In the genomic region with DNA sequence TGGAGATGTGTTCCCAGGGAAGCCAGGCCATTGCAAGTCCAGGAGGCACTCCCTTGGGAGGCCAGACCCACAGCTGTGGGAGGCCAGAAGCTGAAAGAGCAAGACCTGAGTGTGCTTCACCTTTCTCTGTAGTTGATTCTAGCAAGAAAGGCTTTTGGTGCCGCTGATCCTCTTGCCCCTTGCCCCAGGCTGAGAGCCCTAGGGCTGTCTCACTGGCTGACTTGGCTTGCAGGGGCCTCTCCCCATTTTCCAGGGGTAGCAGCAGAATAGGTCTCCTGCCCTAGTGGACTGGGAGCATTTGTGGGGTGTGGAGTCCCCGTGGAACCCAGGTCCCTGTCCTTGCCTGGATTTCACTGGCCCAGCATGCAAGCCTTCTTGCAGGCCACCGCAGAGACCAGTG, we compare ENCODE assay signal across 8 mouse cellular contexts. TPM values are rescaled to one million over a fixed set of nuclear protein-coding genes. Genes with fewer than 3 reads are reported as not detected.
DNase-seq lines count a peak whose midpoint lies in the region; ATAC-seq lines count a peak whose summit lies in the region.

No protein-coding gene starts in this region.

- 16% methylated on average over 3 of the region's 3 CpGs for WGBS in kidney, embryonic 15.5 days
- WGBS in embryonic facial prominence, embryonic 13.5 days = 21% methylated on average over 3 of the region's 3 CpGs
- WGBS in hindbrain, embryonic 14.5 days = 23% methylated on average over 3 of the region's 3 CpGs
- WGBS in midbrain, embryonic 14.5 days = 11% methylated on average over 3 of the region's 3 CpGs

- 0 out of 2 replicates have a peak, but pooled peaks have one; percentile 29 for ATAC-seq in kidney, embryonic 15.5 days (replicated peaks; ENCODE audit: low FRiP score)
- no peak for ATAC-seq in embryonic facial prominence, embryonic 13.5 days (ENCODE audit: insufficient number of reproducible peaks, insufficient read depth, low FRiP score, low TSS enrichment, low read depth)
- ATAC-seq in hindbrain, embryonic 14.5 days (ENCODE audit: low FRiP score) = 0 out of 2 replicates have a peak, but pooled peaks have one; percentile 1
- ATAC-seq in midbrain, embryonic 14.5 days (ENCODE audit: low FRiP score, low TSS enrichment) = no peak
- no peak for ATAC-seq in inflammation-experienced regulatory T-cells, adult 6 months

- peak overlapping the region; percentile 38 for H3K4me3 ChIP-seq in kidney, embryonic 15.5 days (replicated peaks)
- peak overlapping the region; percentile 49 for H3K4me3 ChIP-seq in embryonic facial prominence, embryonic 13.5 days
- H3K4me3 ChIP-seq in hindbrain, embryonic 14.5 days (replicated peaks; ENCODE audit: low read length) = peak overlapping the region; percentile 37
- peak overlapping the region; percentile 40 for H3K4me3 ChIP-seq in midbrain, embryonic 14.5 days (replicated peaks; ENCODE audit: low read depth, low read length)

- no peaks in the 10 kb centered on the region for H3K36me3 ChIP-seq in kidney, embryonic 15.5 days
- no peaks in the 10 kb centered on the region for H3K36me3 ChIP-seq in embryonic facial prominence, embryonic 13.5 days
- H3K36me3 ChIP-seq in hindbrain, embryonic 14.5 days (replicated peaks; ENCODE audit: control insufficient read depth, insufficient read depth) = no peaks in the 10 kb centered on the region
- H3K36me3 ChIP-seq in midbrain, embryonic 14.5 days (ENCODE audit: control insufficient read depth, insufficient read depth, low read length) = no peaks in the 10 kb centered on the region

- peak overlapping the region; percentile 70 for H3K4me2 ChIP-seq in kidney, embryonic 15.5 days
- peak overlapping the region; percentile 80 for H3K4me2 ChIP-seq in embryonic facial prominence, embryonic 13.5 days
- peak overlapping the region; percentile 66 for H3K4me2 ChIP-seq in hindbrain, embryonic 14.5 days (replicated peaks)
- H3K4me2 ChIP-seq in midbrain, embryonic 14.5 days (ENCODE audit: low read length) = peak overlapping the region; percentile 82

- H3K4me1 ChIP-seq in kidney, embryonic 15.5 days = peaks cover 44% of the 10 kb centered on the region
- peaks cover 40% of the 10 kb centered on the region for H3K4me1 ChIP-seq in embryonic facial prominence, embryonic 13.5 days
- peaks cover 17% of the 10 kb centered on the region for H3K4me1 ChIP-seq in hindbrain, embryonic 14.5 days (replicated peaks; ENCODE audit: control insufficient read depth, insufficient read depth, low read length)
- H3K4me1 ChIP-seq in midbrain, embryonic 14.5 days (ENCODE audit: control insufficient read depth, insufficient read depth, low read length) = peaks cover 25% of the 10 kb centered on the region

- H3K9ac ChIP-seq in kidney, embryonic 15.5 days = peak overlapping the region; percentile 40; the same call in 1 of the 2 replicates
- H3K9ac ChIP-seq in embryonic facial prominence, embryonic 13.5 days = peak overlapping the region; percentile 74
- H3K9ac ChIP-seq in hindbrain, embryonic 14.5 days = peak overlapping the region; percentile 69
- peak overlapping the region; percentile 70 for H3K9ac ChIP-seq in midbrain, embryonic 14.5 days (replicated peaks; ENCODE audit: low read length)

- peaks cover 33% of the 10 kb centered on the region for H3K27me3 ChIP-seq in kidney, embryonic 15.5 days
- peaks cover 17% of the 10 kb centered on the region for H3K27me3 ChIP-seq in embryonic facial prominence, embryonic 13.5 days
- H3K27me3 ChIP-seq in hindbrain, embryonic 14.5 days (ENCODE audit: control insufficient read depth, insufficient read depth, low read length) = peaks cover 5% of the 10 kb centered on the region; the same call in 1 of the 2 replicates
- H3K27me3 ChIP-seq in midbrain, embryonic 14.5 days (ENCODE audit: control insufficient read depth, insufficient read depth, low read length) = 0 out of 2 replicates have a peak, but pooled peaks cover 4% of the 10 kb centered on the region

- 0 out of 2 replicates have a peak overlapping the region, but pooled peaks have one; percentile 3 for H3K27ac ChIP-seq in kidney, embryonic 15.5 days
- H3K27ac ChIP-seq in embryonic facial prominence, embryonic 13.5 days = peak overlapping the region; percentile 51
- peak overlapping the region; percentile 86 for H3K27ac ChIP-seq in hindbrain, embryonic 14.5 days
- peak overlapping the region; percentile 87 for H3K27ac ChIP-seq in midbrain, embryonic 14.5 days (replicated peaks; ENCODE audit: low read depth, low read length)

- no peak for DNase-seq in kidney, adult 18-20 months
- no peak for DNase-seq in hindbrain, embryonic 14.5 days (ENCODE audit: low spot score)
- DNase-seq in midbrain, embryonic 14.5 days = peak; percentile 32
- no peak for DNase-seq in kidney, adult 8-10 months
- DNase-seq in urinary bladder, postnatal 14 days (ENCODE audit: low spot score) = no peak

- H3K9me3 ChIP-seq in kidney, embryonic 15.5 days (replicated peaks) = no peaks in the 10 kb centered on the region
- H3K9me3 ChIP-seq in embryonic facial prominence, embryonic 13.5 days = no peaks in the 10 kb centered on the region
- no peaks in the 10 kb centered on the region for H3K9me3 ChIP-seq in hindbrain, embryonic 14.5 days (ENCODE audit: control insufficient read depth, low read length)
- H3K9me3 ChIP-seq in midbrain, embryonic 14.5 days (ENCODE audit: control insufficient read depth, low read length) = no peaks in the 10 kb centered on the region

RNA-seq across cellular contexts. Expression of gene Myl7, which starts 2.7 kb away (rescaled TPM):
- polyA plus RNA-seq in kidney, embryonic 15.5 days (2015; fragmentation: Nextera tagmentation; extraction: Ambion mirVana) = 3.9 and 5.8 TPM in 2 replicates
- polyA plus RNA-seq in embryonic facial prominence, embryonic 13.5 days (2015; fragmentation: Nextera tagmentation; extraction: Ambion mirVana) = 1.3 and 10.3 TPM in 2 replicates
- polyA plus RNA-seq in hindbrain, embryonic 14.5 days (2014; fragmentation: Nextera tagmentation; extraction: Ambion mirVana) = not detected in 2 replicates
- not detected in 2 replicates for polyA plus RNA-seq in midbrain, embryonic 14.5 days (2014; fragmentation: Nextera tagmentation; extraction: Ambion mirVana)
- not detected for polyA plus RNA-seq in inflammation-experienced regulatory T-cells, adult 6 months (2017; shearing (Covaris generic))

RNA-seq across cellular contexts. Expression of gene Pold2, which starts 23.2 kb away (rescaled TPM):
- 133 and 141 TPM in 2 replicates for polyA plus RNA-seq in kidney, embryonic 15.5 days (2015; fragmentation: Nextera tagmentation; extraction: Ambion mirVana)
- 110 and 138 TPM in 2 replicates for polyA plus RNA-seq in embryonic facial prominence, embryonic 13.5 days (2015; fragmentation: Nextera tagmentation; extraction: Ambion mirVana)
- polyA plus RNA-seq in hindbrain, embryonic 14.5 days (2014; fragmentation: Nextera tagmentation; extraction: Ambion mirVana) = 46.8 and 51.5 TPM in 2 replicates
- 42.5 and 46.6 TPM in 2 replicates for polyA plus RNA-seq in midbrain, embryonic 14.5 days (2014; fragmentation: Nextera tagmentation; extraction: Ambion mirVana)
- 10 to 100 TPM; 22.6 to 33.0 (median 30.2) TPM for polyA plus RNA-seq in inflammation-experienced regulatory T-cells, adult 6 months (2017; shearing (Covaris generic))

RNA-seq across cellular contexts. Expression of gene Aebp1, which starts 39.6 kb away (rescaled TPM):
- polyA plus RNA-seq in kidney, embryonic 15.5 days (2015; fragmentation: Nextera tagmentation; extraction: Ambion mirVana) = 39.0 and 52.1 TPM in 2 replicates
- polyA plus RNA-seq in embryonic facial prominence, embryonic 13.5 days (2015; fragmentation: Nextera tagmentation; extraction: Ambion mirVana) = 32.9 and 38.7 TPM in 2 replicates
- 19.7 and 24.4 TPM in 2 replicates for polyA plus RNA-seq in hindbrain, embryonic 14.5 days (2014; fragmentation: Nextera tagmentation; extraction: Ambion mirVana)
- polyA plus RNA-seq in midbrain, embryonic 14.5 days (2014; fragmentation: Nextera tagmentation; extraction: Ambion mirVana) = 0.23 and 8.5 TPM in 2 replicates
- polyA plus RNA-seq in inflammation-experienced regulatory T-cells, adult 6 months (2017; shearing (Covaris generic)) = under 1 TPM in 2 of 3 experiments, not detected in 1; 0.13 to 0.90 TPM

RNA-seq across cellular contexts. Expression of gene Gck, which starts 48.6 kb away (rescaled TPM):
- 1.3 and 2.0 TPM in 2 replicates for polyA plus RNA-seq in kidney, embryonic 15.5 days (2015; fragmentation: Nextera tagmentation; extraction: Ambion mirVana)
- 2.1 and 2.4 TPM in 2 replicates for polyA plus RNA-seq in embryonic facial prominence, embryonic 13.5 days (2015; fragmentation: Nextera tagmentation; extraction: Ambion mirVana)
- polyA plus RNA-seq in hindbrain, embryonic 14.5 days (2014; fragmentation: Nextera tagmentation; extraction: Ambion mirVana) = 3.9 and 4.2 TPM in 2 replicates
- 5.9 and 9.8 TPM in 2 replicates for polyA plus RNA-seq in midbrain, embryonic 14.5 days (2014; fragmentation: Nextera tagmentation; extraction: Ambion mirVana)
- not detected for polyA plus RNA-seq in inflammation-experienced regulatory T-cells, adult 6 months (2017; shearing (Covaris generic))

RNA-seq across cellular contexts. Expression of gene Ykt6, which starts 54.2 kb away (rescaled TPM):
- 52.9 and 57.3 TPM in 2 replicates for polyA plus RNA-seq in kidney, embryonic 15.5 days (2015; fragmentation: Nextera tagmentation; extraction: Ambion mirVana)
- 58.7 and 66.0 TPM in 2 replicates for polyA plus RNA-seq in embryonic facial prominence, embryonic 13.5 days (2015; fragmentation: Nextera tagmentation; extraction: Ambion mirVana)
- 39.9 and 48.4 TPM in 2 replicates for polyA plus RNA-seq in hindbrain, embryonic 14.5 days (2014; fragmentation: Nextera tagmentation; extraction: Ambion mirVana)
- 40.5 and 57.6 TPM in 2 replicates for polyA plus RNA-seq in midbrain, embryonic 14.5 days (2014; fragmentation: Nextera tagmentation; extraction: Ambion mirVana)
- 10 to 100 TPM; 26.3 to 31.4 (median 27.1) TPM for polyA plus RNA-seq in inflammation-experienced regulatory T-cells, adult 6 months (2017; shearing (Covaris generic))

Comparison
In these comparisons a context has a peak if more than half of its experiments do, and no peak if none do; other contexts are left out.
1. ATAC-seq: peak in kidney, embryonic 15.5 days (single experiment) and hindbrain, embryonic 14.5 days (single experiment); none in embryonic facial prominence, embryonic 13.5 days (single experiment), midbrain, embryonic 14.5 days (single experiment) and inflammation-experienced regulatory T-cells, adult 6 months (single experiment).
2. H3K27ac ChIP-seq: peak in every context shown above with its lines; median percentile 87 in midbrain, embryonic 14.5 days; 86 in hindbrain, embryonic 14.5 days; 51 in embryonic facial prominence, embryonic 13.5 days; 3 in kidney, embryonic 15.5 days.
3. Peak in every context shown above with its lines, with median percentiles within 50 percentile points of each other: H3K4me2 ChIP-seq, H3K4me3 ChIP-seq and H3K9ac ChIP-seq.